Mouse (Mus musculus) spleen, postnatal 10 days (tissue): ENCODE data around the gene Rpf2.

Source experiments
- DNase-seq, 2 experiments: peaks; one replicate each; pipeline ENCODE4 v3.0.0; 2021 to 2022; ENCODE audit warnings: low spot score in 2 of 2

Rpf2 gene

DNA sequence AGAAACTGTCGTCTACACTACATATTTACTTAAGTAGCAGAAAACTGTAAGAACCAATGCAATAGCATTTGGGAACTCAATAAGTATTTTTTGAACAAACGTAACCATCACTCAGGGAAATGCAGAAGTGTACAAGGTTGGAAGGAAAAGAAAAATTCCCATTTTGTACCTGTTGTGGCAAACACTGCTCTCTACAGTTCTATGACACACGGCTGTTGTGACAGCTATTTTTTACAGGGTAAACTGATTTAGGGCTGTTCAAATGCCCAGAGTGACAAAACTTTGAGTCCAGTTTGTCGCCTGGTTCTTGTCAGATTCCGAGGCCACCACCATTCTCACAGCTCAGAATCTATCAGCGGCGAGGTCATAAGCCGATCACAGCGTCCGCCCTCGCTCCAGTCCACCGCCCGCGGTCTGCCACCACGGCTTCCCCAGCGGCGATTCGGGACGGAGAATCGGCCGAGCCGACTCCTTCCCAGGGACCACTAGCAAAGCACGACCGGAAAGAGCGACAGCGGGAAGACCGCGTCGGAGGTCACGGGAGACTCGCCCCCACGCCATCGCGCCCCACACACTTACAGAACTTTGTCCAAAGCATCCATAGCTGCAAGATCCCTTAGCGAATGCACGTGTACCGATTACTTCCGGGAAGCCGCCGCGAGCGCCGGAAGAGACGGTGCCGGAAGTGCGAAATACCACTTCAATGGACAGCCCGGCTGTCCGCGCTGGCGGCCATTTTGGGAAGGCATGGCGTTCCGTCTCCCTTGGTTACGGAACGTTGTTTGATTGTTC lies at the start of gene Rpf2:
TSS of gene Rpf2 (minus strand) at position 663 of the 792 bp plus-strand sequence.
- peak; percentile 59 to 86 for DNase-seq

- DNase-seq, result no peak
Observed at GRCm38 (mm10) chr10:40292640-40293039, 45.8 kb upstream of the Rpf2 start.

- DNase-seq, result no peak
Observed at GRCm38 (mm10) chr10:40286767-40287166, 39.9 kb upstream of the Rpf2 start.

DNA sequence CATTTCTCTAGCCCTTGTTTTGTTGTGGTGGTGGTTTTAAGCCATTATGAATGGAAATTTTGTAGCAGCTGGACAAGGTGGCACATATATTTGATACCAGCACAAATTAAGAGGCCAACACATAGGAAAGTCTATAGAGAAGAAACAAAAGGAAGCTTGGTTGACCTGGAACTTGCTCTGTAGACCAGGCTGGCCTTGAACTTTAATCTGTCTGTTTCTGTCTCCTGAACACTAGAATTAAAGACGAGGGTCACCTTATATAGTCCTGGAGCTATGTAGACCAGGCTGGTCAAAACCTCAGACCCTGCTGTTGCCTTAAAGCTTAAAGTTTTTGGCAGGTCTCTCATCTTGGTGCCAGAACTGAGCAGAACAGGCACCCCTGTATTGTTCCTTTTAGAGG lies 38.7 kb upstream of the Rpf2 start:
- no peak for DNase-seq

DNA sequence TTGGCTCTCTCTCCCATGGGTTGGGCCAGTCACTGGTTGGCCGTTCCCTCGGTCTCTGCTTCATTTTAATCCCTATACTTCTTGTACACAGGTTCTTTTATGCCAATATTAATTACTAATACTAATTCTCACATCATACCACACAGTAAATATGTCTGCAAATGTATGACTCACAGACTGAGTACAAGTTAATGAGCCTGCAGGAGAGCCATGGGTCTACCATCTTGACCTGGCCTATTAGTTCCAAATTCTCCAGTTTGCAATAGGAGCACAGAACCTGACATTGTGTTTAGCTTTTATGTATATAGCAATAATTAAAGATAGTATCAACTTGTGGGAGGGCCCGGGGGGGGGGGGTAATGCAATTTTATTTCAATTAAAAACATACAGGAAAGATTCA lies 38.2 kb upstream of the Rpf2 start:
- DNase-seq, result no peak

GRCm38 (mm10) chr10:40284179-40284831 lies 37.5 kb upstream of the Rpf2 start:
- no peak for DNase-seq

GRCm38 (mm10) chr10:40283636-40284035 lies 36.8 kb upstream of the Rpf2 start:
- no peak for DNase-seq

DNA sequence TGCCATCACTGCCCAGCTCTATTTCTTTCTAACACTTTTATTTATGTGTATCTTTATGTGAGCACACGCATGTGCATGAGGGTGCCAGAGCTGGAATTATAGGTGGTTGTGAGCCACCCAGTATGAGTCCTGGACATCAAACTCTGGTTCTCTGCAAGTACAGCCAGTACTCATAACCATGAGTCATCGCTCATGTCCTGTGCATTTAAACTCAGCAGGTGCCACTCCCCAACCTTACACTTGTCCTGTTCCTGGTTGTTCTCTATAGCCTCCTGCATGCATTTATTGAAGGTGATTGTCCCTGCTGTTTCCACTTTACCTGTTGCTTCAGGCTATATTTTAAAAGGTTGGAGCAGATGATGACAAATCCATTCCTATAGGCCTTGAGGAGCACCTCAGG lies 34.7 kb upstream of the Rpf2 start:
- no peak for DNase-seq

DNA sequence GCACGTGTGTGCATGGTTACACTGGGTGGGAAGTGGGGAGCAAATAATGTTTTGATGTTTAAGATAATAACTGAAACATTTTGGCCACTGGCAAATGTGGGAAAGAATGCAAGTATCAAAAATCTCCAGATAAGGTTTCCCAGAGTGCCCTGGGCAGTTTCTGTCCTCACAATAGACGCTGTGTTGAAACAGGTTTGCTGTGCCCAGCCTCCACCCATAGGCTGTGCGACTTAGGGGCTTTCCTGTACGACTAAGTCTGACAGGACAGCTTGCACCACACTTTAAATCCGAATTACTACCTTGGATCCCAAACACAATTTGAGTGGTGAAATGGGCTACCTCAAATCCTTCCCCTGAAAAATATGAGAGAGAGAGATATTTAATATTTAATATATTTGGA lies 31.5 kb upstream of the Rpf2 start:
- DNase-seq, result no peak

GRCm38 (mm10) chr10:40275991-40276390 lies 29.2 kb upstream of the Rpf2 start:
- no peak for DNase-seq

GRCm38 (mm10) chr10:40273938-40274337 lies 27.1 kb upstream of the Rpf2 start:
- DNase-seq, result peak in 1 of 2 experiments; percentile 30

- no peak for DNase-seq
Observed at GRCm38 (mm10) chr10:40271216-40271615, 24.4 kb upstream of the Rpf2 start.

GRCm38 (mm10) chr10:40264920-40265319 lies 18.1 kb upstream of the Rpf2 start:
- DNase-seq, result no peak

DNA sequence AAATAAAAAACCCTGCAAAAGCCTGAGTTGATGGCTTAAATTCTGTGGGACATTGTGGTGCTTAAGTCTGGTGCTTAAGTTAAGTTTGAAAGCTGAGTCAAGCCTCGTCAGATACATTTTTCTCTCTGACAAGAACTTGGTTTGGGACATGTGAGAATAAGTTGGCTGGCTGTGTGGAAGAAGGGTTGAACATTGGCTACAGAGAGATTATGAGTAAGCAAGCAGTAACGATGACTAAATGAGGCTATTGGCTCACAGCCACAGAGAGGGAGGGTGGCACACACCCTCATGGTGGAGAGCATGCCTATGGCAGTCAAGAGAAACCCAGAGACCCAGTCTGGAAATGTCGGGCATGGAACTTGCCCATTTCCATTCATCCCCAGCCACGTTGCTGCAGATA lies 16.9 kb upstream of the Rpf2 start:
- no peak for DNase-seq

DNA sequence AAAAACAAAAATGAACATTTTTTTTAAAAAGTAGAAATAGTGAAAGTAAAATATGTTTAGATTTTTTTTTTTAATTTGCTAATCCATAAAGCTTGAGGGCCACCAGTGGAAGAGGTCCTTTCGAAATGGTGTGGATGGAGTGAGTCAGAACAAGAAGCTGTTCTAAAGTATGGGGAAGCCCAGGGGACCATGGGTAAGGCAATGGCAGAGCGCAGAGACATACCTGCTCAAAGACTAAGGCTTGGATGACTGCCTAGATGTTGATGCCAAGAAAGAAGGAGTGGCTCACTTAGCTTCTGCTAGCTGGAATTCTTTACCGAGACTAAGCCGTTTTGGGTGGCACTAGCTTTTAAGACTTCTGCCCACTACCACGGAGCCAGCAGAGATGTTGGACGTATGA lies 15.4 kb upstream of the Rpf2 start:
- no peak for DNase-seq

DNA sequence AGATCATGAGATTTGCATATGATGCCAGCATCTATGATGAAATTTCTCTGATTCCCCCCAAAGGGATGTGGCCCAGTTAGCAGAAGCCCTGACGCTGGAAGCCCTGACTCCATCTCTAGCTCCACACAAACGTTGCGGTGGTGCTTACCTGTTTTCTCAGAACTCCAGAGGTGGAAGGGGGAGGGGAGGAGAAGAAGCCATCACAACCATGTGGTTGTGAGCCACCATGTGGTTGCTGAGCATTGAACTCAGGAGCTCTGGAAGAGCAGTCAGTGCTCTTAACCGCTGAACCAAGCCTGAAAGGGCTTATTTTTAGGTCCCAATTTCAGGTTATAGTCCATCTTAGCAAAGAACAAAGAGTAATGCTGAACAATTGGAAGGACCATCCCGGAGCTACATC lies 13.5 kb upstream of the Rpf2 start:
- no peak for DNase-seq

- no peak for DNase-seq
Observed at GRCm38 (mm10) chr10:40259542-40259941, 12.7 kb upstream of the Rpf2 start.

DNA sequence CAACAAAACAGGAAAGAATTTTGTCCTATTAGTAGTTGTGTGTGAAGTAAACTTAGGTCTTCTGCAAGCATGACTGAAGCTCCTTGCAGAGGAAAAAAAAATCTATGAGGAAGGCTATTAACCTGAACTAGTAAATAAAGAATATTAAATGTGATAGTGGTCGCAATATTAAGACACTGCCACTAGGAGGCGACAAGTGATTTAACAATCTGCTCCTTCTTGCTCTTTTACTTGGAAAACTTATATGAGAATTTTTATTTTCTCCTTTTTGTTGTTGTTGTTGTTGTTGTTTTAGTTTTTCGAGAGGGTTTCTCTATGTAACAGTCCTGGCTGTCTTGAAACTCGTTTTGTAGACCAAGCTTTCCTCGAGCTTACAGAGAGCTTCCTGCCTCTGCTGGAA lies 12.1 kb upstream of the Rpf2 start:
- DNase-seq, result peak in 1 of 2 experiments; percentile 63

DNA sequence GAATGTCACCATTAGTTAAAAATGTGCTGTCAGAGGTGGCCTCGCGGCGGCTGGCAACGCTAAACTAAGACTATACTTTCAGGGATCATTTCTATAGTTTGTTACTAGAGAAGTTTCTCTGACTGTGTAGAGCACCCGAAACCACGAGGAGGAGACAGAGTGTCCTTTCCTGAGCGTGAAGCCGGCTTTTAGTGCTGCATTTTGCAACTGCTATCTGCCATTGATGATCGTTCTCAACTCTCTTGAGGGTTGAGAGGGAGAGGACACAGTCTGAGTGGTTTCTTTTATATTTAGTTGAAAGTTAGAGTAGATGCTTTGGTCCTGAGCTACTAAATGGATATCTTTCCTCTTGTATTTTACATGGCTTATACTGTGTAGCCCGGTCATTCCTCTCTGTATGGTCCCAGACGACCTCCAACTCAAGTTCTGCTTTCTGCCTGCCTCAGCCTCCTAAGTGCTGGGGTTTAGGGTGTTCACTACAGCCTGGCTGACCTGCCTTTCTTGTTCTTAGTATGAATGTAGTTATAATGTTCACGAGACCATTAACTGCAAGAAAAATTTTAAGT lies 11.6 kb upstream of the Rpf2 start:
- peak; percentile 38 to 77 for DNase-seq

DNA sequence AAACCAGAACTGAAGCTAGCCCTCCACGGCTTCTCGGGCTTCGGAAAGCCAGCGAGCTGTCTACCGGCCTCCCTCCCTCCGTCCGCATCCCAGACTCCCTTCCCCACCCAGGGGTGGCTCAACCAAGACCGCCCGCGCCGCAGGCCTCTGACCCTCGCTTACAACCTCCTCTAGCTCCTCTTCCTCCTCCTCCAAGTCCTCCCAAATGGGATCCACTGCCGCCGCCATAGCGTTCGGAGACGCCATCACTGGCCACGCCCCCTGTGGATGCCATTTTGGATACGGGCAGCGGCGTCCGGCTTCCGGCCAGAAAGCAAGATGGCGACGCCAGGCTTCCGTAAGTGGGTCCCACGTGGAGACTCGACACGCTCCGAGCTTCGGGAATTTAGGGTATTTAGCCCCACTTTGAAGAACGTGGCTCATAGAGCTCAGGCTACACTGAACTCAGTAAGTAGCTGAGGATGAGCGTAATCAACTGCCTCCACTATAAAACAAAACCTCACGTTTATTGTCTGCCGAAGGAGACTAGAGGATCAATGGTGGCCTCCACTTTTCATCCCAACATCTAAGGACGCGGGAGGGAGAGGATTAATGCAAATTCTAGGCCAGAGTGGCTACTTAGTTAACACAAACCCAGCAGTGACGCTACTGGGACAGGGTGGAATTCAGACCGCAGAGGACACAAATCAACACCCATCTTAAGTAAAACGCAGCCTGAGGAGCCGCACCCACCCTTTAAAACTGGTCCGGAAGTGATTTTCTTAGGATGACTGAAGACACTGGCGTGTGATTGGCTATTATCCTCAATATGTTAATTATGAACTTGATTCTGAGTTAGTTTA lies 10.8 kb upstream of the Rpf2 start, which contains the start of gene Gtf3c6:
TSS of gene Gtf3c6 (minus strand) at position 695 of the 842 bp plus-strand sequence.
- peak; percentile 95 to 96 for DNase-seq

- DNase-seq, result peak; percentile 48 to 73
Observed at GRCm38 (mm10) chr10:40256716-40257115, 9.9 kb upstream of the Rpf2 start.

- DNase-seq, result no peak
Observed at GRCm38 (mm10) chr10:40250969-40251368, 4.1 kb upstream of the Rpf2 start.
